Mouse (Mus musculus): ENCODE measurements around the gene Olfr732. TPM values are rescaled to one million over a fixed set of nuclear protein-coding genes. Genes with fewer than 3 reads are reported as not detected.

The Olfr732 gene
- not detected in 2 replicates for polyA plus RNA-seq (2015; fragmentation: Nextera tagmentation; extraction: Ambion mirVana)

DNA sequence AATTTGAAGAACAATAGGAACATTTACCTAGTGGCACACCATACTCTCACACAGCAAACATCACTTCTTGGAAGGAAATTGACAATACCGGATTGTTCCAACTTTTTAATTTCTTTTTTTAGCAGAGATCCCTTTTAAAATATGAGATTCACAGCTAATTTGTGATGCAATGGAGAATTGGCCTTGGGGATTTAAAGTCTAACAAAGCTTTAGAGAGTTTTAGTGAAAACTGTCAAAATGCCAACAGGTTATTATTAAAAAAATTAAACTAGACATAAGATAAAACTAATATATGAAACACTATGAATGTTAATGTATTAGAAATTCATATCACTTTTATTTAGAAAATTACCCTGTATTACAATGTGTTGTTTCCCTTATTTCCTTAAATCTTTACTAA is at the start of gene Olfr732:
Gene Olfr732, minus strand, starts transcription at position 101 of the 400 bp plus-strand sequence.
- no peak for ATAC-seq
- WGBS: 95% methylated on average over 1 of the region's 1 CpGs

GRCm38 (mm10) chr14:50326661-50327060 is 42.7 kb upstream of the Olfr732 start, which contains the start of gene Olfr734:
Olfr734 (minus strand) TSS chr14:50326761.
- Histone ChIP-seq H3K9me3 (ENCODE audit: control insufficient read depth, low read length) (no peaks in the 10 kb centered on the region), H3K4me3 (ENCODE audit: low read length) (no peak within 1 kb of the TSS), H3K4me1 (ENCODE audit: control insufficient read depth, insufficient read depth, low read depth, low read length) (no peaks in the 10 kb centered on the region), H3K4me2 (ENCODE audit: low read length) (no peak within 1 kb of the TSS), H3K27me3 (replicated peaks; ENCODE audit: control insufficient read depth, insufficient read depth, low read length) (no peaks in the 10 kb centered on the region), H3K9ac (ENCODE audit: low read depth, low read length) (no peak within 1 kb of the TSS), H3K27ac (ENCODE audit: low read depth, low read length) (no peak within 1 kb of the TSS), H3K36me3 (ENCODE audit: control insufficient read depth, insufficient read depth, low read length) (no peaks in the 10 kb centered on the region)
- ATAC-seq: no peak
- 80% methylated on average over 1 of the region's 1 CpGs for WGBS

More for the DNA sequence above, at the start of gene Olfr732:
- Histone ChIP-seq H3K36me3 (ENCODE audit: control insufficient read depth, insufficient read depth, low read length) (no peaks in the 10 kb centered on the region), H3K9me3 (ENCODE audit: control insufficient read depth, low read length) (no peaks in the 10 kb centered on the region), H3K27ac (ENCODE audit: low read depth, low read length) (no peak within 1 kb of the TSS), H3K4me3 (ENCODE audit: low read length) (no peak within 1 kb of the TSS), H3K27me3 (replicated peaks; ENCODE audit: control insufficient read depth, insufficient read depth, low read length) (no peaks in the 10 kb centered on the region), H3K4me2 (ENCODE audit: low read length) (no peak within 1 kb of the TSS), H3K9ac (ENCODE audit: low read depth, low read length) (no peak within 1 kb of the TSS), H3K4me1 (ENCODE audit: control insufficient read depth, insufficient read depth, low read depth, low read length) (no peaks in the 10 kb centered on the region)

DNA sequence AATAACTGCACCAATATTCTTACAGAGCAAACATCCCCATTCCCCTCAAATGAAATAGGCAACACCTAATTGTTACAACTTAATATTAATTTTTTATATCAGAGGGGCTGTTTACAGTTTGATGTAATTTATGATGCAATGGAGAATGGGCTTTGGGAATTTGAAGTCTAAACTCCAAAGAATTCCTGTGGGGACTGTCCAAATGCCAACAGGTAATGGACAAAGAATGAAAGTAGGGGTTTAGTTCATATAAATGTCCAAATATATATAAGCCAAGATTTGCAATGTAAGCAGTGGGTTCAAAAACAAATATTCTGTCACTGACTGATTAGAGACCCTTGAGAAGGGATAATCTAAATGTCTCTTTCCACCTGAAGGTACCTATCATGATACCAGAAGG is 17.4 kb upstream of the Olfr732 start, which contains the start of gene Olfr733:
Gene Olfr733, minus strand, starts transcription at position 101 of the 400 bp plus-strand sequence.
- no peaks in the 10 kb centered on the region for H3K4me1 ChIP-seq (ENCODE audit: control insufficient read depth, insufficient read depth, low read depth, low read length)
- ATAC-seq: no peak
- H3K27me3 ChIP-seq (replicated peaks; ENCODE audit: control insufficient read depth, insufficient read depth, low read length): no peaks in the 10 kb centered on the region
- H3K9ac ChIP-seq (ENCODE audit: low read depth, low read length): no peak within 1 kb of the TSS
- no peak within 1 kb of the TSS for H3K27ac ChIP-seq (ENCODE audit: low read depth, low read length)
- no peak within 1 kb of the TSS for H3K4me2 ChIP-seq (ENCODE audit: low read length)
- no peaks in the 10 kb centered on the region for H3K36me3 ChIP-seq (ENCODE audit: control insufficient read depth, insufficient read depth, low read length)
- H3K4me3 ChIP-seq (ENCODE audit: low read length): no peak within 1 kb of the TSS
- H3K9me3 ChIP-seq (ENCODE audit: control insufficient read depth, low read length): no peaks in the 10 kb centered on the region

DNA sequence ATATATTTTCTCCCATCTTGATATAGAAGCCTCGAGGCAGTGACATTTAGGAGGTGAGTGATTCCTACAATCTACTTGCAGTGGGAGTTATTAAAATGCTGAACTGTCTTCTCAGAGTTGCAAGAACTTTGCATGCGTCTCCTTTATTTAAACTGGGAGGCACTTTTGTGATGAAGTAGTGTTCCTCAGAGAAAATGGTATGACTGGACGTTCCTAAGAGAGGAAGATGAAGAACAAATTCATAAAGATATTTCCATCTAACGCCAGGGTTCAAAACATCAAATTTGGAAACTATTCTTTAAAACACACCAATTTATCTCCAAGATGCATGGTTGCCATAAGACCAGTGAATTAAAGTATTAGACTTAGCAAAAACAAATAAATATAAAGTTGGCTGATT is 42.2 kb downstream of the Olfr732 start, which contains the start of gene Olfr731:
Gene Olfr731, minus strand, starts transcription at position 101 of the 400 bp plus-strand sequence.
- Histone ChIP-seq H3K4me2 (ENCODE audit: low read length) (no peak within 1 kb of the TSS), H3K9me3 (ENCODE audit: control insufficient read depth, low read length) (no peaks in the 10 kb centered on the region), H3K36me3 (ENCODE audit: control insufficient read depth, insufficient read depth, low read length) (no peaks in the 10 kb centered on the region), H3K4me1 (ENCODE audit: control insufficient read depth, insufficient read depth, low read depth, low read length) (no peaks in the 10 kb centered on the region), H3K27me3 (replicated peaks; ENCODE audit: control insufficient read depth, insufficient read depth, low read length) (no peaks in the 10 kb centered on the region), H3K27ac (ENCODE audit: low read depth, low read length) (no peak within 1 kb of the TSS), H3K4me3 (ENCODE audit: low read length) (no peak within 1 kb of the TSS), H3K9ac (ENCODE audit: low read depth, low read length) (no peak within 1 kb of the TSS)
- WGBS: 88% methylated on average over 4 of the region's 4 CpGs
- ATAC-seq: no peak

Other genes starting within 250 kb of the Olfr732 start
- gene Olfr725, start 243.8 kb downstream of the Olfr732 start, polyA plus RNA-seq (2015; fragmentation: Nextera tagmentation; extraction: Ambion mirVana): not detected in 2 replicates
- gene Olfr726, start 193.3 kb downstream of the Olfr732 start, polyA plus RNA-seq (2015; fragmentation: Nextera tagmentation; extraction: Ambion mirVana): not detected in 2 replicates
- not detected in 2 replicates for gene Olfr727, start 161.0 kb downstream of the Olfr732 start, polyA plus RNA-seq (2015; fragmentation: Nextera tagmentation; extraction: Ambion mirVana)
- gene Olfr728, start 141.5 kb downstream of the Olfr732 start, polyA plus RNA-seq (2015; fragmentation: Nextera tagmentation; extraction: Ambion mirVana): not detected in 2 replicates
- gene Olfr729, start 131.3 kb downstream of the Olfr732 start, polyA plus RNA-seq (2015; fragmentation: Nextera tagmentation; extraction: Ambion mirVana): not detected in 2 replicates
- not detected in 2 replicates for gene Olfr730, start 96.0 kb downstream of the Olfr732 start, polyA plus RNA-seq (2015; fragmentation: Nextera tagmentation; extraction: Ambion mirVana)
- gene Olfr731, start 42.3 kb downstream of the Olfr732 start, polyA plus RNA-seq (2015; fragmentation: Nextera tagmentation; extraction: Ambion mirVana): not detected in 2 replicates
- gene Olfr733, start 17.3 kb upstream of the Olfr732 start, polyA plus RNA-seq (2015; fragmentation: Nextera tagmentation; extraction: Ambion mirVana): not detected in 2 replicates
- not detected in 2 replicates for gene Olfr734, start 42.6 kb upstream of the Olfr732 start, polyA plus RNA-seq (2015; fragmentation: Nextera tagmentation; extraction: Ambion mirVana)
- gene Olfr735, start 64.7 kb upstream of the Olfr732 start, polyA plus RNA-seq (2015; fragmentation: Nextera tagmentation; extraction: Ambion mirVana): not detected in 2 replicates
- not detected in 2 replicates for gene Tlr11, start 73.7 kb upstream of the Olfr732 start, polyA plus RNA-seq (2015; fragmentation: Nextera tagmentation; extraction: Ambion mirVana)
- not detected in 2 replicates for gene Olfr736, start 97.0 kb upstream of the Olfr732 start, polyA plus RNA-seq (2015; fragmentation: Nextera tagmentation; extraction: Ambion mirVana)
- not detected in 2 replicates for gene Olfr738, start 123.4 kb upstream of the Olfr732 start, polyA plus RNA-seq (2015; fragmentation: Nextera tagmentation; extraction: Ambion mirVana)
- not detected in 2 replicates for gene Olfr739, start 134.4 kb upstream of the Olfr732 start, polyA plus RNA-seq (2015; fragmentation: Nextera tagmentation; extraction: Ambion mirVana)
- not detected in 2 replicates for gene Olfr740, start 161.3 kb upstream of the Olfr732 start, polyA plus RNA-seq (2015; fragmentation: Nextera tagmentation; extraction: Ambion mirVana)
- not detected in 2 replicates for gene Olfr741, start 188.5 kb upstream of the Olfr732 start, polyA plus RNA-seq (2015; fragmentation: Nextera tagmentation; extraction: Ambion mirVana)
- gene Olfr742, start 219.4 kb upstream of the Olfr732 start, polyA plus RNA-seq (2015; fragmentation: Nextera tagmentation; extraction: Ambion mirVana): not detected in 2 replicates
- gene Olfr743, start 237.6 kb upstream of the Olfr732 start, polyA plus RNA-seq (2015; fragmentation: Nextera tagmentation; extraction: Ambion mirVana): not detected in 2 replicates